Mouse (Mus musculus) hindbrain, embryonic 14.5 days (tissue): ENCODE data around the gene Asap2. TPM values are rescaled to one million over a fixed set of nuclear protein-coding genes. Genes with fewer than 3 reads are reported as not detected.
A peak's percentile ranks its signal among the peaks of the same experiment; 100 is the strongest.

Source experiments
- ATAC-seq: fragments of 200-750 bp; cut with Nextera tagmentation; 2 replicates; pipeline ENCODE4 v1.8.0; 2017; ENCODE audit warnings: moderate number of reproducible peaks, mild to moderate bottlenecking, moderate TSS enrichment, moderate library complexity; ENCODE audit not compliant: low FRiP score
- DNase-seq: peaks from one replicate; pipeline ENCODE4 v3.0.0-alpha.2; 2015; ENCODE audit warnings: low spot score
- H3K27ac ChIP-seq: fragments of 300-500 bp; sonication (generic); 2 replicates; pipeline ENCODE4 v1.5.1; 2014; ENCODE audit warnings: mild to moderate bottlenecking, moderate library complexity
- H3K27me3 ChIP-seq: fragments of 300-500 bp; sonication (generic); 2 replicates; pipeline ENCODE4 v1.6.1; 2014; ENCODE audit warnings: mild to moderate bottlenecking, low read length, mixed read lengths; ENCODE audit not compliant: control insufficient read depth, insufficient read depth
- H3K36me3 ChIP-seq: fragments of 300-500 bp; sonication (generic); replicated peaks from 2 replicates; pipeline ENCODE4 v1.6.1; 2014; ENCODE audit not compliant: control insufficient read depth, insufficient read depth
- H3K4me1 ChIP-seq: fragments of 300-500 bp; sonication (generic); replicated peaks from 2 replicates; pipeline ENCODE4 v1.6.1; 2014; ENCODE audit warnings: antibody characterized with exemption, low read length, mixed read lengths; ENCODE audit not compliant: control insufficient read depth, insufficient read depth
- H3K4me2 ChIP-seq: fragments of 300-500 bp; sonication (generic); replicated peaks from 2 replicates; pipeline ENCODE4 v1.6.1; 2014; ENCODE audit warnings: mild to moderate bottlenecking, moderate library complexity
- H3K4me3 ChIP-seq: fragments of 300-500 bp; sonication (generic); replicated peaks from 2 replicates; pipeline ENCODE4 v1.5.1; 2014; ENCODE audit warnings: mild to moderate bottlenecking, low read length
- H3K9ac ChIP-seq: fragments of 300-500 bp; sonication (generic); 2 replicates; pipeline ENCODE4 v1.6.1; 2014
- H3K9me3 ChIP-seq: fragments of 300-500 bp; sonication (generic); 2 replicates; pipeline ENCODE4 v1.6.1; 2016; ENCODE audit warnings: low read length; ENCODE audit not compliant: control insufficient read depth
- WGBS: fragments of 180-500 bp; shearing (Covaris S2); extraction: QIAGEN DNeasy Blood & Tissue Kit; methylation state at CpG from one replicate; pipeline ENCODE4 v1.1.7; 2014; 5-methylcytosine and 5-hydroxymethylcytosine counted together
- polyA plus RNA-seq: library from polyadenylated mRNA; unstranded; fragments of >200 nt; fragmentation: Nextera tagmentation; extraction: Ambion mirVana; gene quantifications from 2 replicates; pipeline ENCODE4 v1.2.1, GENCODE M21; 2014

The Asap2 gene
- polyA plus RNA-seq, 1 experiment from 2014 or later, result 17.7 TPM

DNA sequence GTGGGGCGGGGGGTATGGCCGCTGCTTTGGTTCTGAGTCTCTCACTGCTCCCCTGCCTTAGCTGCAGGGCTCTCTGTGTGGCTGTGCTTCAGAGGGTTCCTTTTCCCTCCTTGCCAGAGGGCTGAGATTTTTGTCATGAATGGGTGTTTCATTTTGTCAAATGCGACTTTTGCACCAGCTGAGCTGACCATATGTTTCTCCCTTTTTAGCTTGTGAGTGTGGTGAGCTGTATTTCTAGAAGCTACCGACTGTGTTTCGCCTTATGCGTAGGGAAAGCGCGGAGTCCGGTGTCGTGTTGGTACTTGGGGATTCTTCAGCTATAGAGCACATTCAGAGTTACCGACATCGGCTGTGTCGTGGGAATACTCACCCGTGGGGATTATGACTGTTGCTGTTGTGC lies 149.9 kb downstream of the Asap2 start:
- Histone ChIP-seq H3K4me2 (no peak overlapping the region), H3K9me3 (no peaks in the 10 kb centered on the region), H3K4me1 (peaks cover 20% of the 10 kb centered on the region), H3K4me3 (no peak overlapping the region), H3K36me3 (no peaks in the 10 kb centered on the region), H3K9ac (no peak overlapping the region), H3K27me3 (no peaks in the 10 kb centered on the region), H3K27ac (peak overlapping the region; percentile 43; the same call in 1 of the 2 replicates)
- DNase-seq, result no peak
- ATAC-seq, result no peak
- 85% methylated on average over 14 of the region's 14 CpGs for WGBS

- no peak for ATAC-seq
- 90% methylated on average over 6 of the region's 6 CpGs for WGBS
- Histone ChIP-seq H3K9me3 (no peaks in the 10 kb centered on the region), H3K27me3 (no peaks in the 10 kb centered on the region), H3K4me3 (no peak overlapping the region), H3K9ac (no peak overlapping the region), H3K4me2 (no peak overlapping the region), H3K36me3 (no peaks in the 10 kb centered on the region), H3K27ac (no peak overlapping the region), H3K4me1 (peaks cover 20% of the 10 kb centered on the region)
- DNase-seq, result no peak
Measured at GRCm38 (mm10) chr12:21140741-21141308, 150.6 kb downstream of the Asap2 start.

DNA sequence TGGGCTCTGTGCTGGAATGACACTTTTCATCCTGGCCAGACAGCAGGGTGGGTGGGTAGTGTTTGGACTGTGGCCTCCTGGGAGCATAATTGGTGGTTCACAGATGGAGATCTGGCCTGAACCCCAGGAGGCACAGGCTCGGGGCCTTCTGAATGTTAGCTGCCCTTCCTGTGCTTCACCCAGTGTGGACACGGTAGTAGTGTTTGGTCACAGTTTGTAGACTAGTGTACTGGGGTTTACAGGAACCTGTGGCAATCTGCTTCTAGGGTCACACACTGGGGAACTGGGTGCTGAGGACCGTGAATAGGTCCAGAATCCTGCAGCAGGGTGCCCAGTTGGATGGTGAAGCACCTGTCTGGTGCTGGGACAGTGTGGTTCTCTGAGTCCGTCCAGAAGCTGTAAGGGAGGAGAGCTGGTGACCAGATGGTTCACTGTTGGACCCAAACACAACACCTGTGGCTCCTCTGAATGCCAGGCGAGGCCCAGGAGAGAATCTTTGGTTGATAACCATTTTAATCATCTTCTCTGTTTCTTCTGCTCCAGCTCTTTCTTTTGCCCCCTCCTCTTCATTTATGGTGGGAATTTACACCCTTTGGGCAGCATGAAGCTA lies 151.5 kb downstream of the Asap2 start:
- no peaks in the 10 kb centered on the region for H3K9me3 ChIP-seq
- no peak overlapping the region for H3K9ac ChIP-seq
- peaks cover 14% of the 10 kb centered on the region for H3K4me1 ChIP-seq
- 0 out of 2 replicates have a peak, but pooled peaks cover 4% of the 10 kb centered on the region for H3K36me3 ChIP-seq
- DNase-seq, result no peak
- no peak overlapping the region for H3K4me2 ChIP-seq
- H3K27me3 ChIP-seq, result no peaks in the 10 kb centered on the region
- no peak for ATAC-seq
- H3K4me3 ChIP-seq, result no peak overlapping the region
- no peak overlapping the region for H3K27ac ChIP-seq
- WGBS, result 75% methylated on average over 5 of the region's 5 CpGs

GRCm38 (mm10) chr12:21142489-21143254 lies 152.4 kb downstream of the Asap2 start:
- no peaks in the 10 kb centered on the region for H3K27me3 ChIP-seq
- ATAC-seq, result no peak
- 79% methylated on average over 9 of the region's 9 CpGs for WGBS

DNA sequence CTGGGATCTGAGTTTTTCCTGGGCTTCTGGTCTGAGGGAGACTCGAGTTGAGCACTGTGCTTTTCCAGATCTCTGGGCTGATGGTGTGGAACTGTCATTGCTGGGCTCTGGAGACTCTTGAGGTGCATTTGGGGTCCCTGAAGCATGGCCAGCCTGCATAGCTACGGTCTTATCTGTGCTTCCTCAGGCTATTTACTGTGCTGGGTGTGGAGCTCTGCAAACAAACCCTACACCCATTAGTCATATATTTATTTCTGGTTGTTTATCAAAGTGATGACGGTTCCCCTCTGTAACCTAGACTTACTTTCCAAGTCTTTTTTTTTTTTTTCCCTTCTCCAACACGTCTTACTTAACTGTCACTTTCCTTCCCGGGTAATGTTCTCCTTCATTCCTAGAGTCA lies 154.3 kb downstream of the Asap2 start:
- DNase-seq (no peak), ATAC-seq (no peak)
- H3K36me3 ChIP-seq, result 0 out of 2 replicates have a peak, but pooled peaks cover 4% of the 10 kb centered on the region
- H3K27me3 ChIP-seq, result no peaks in the 10 kb centered on the region
- no peak overlapping the region for H3K27ac ChIP-seq
- H3K9me3 ChIP-seq, result no peaks in the 10 kb centered on the region
- 83% methylated on average over 5 of the region's 5 CpGs for WGBS
- no peak overlapping the region for H3K4me2 ChIP-seq
- H3K4me1 ChIP-seq, result peaks cover 8% of the 10 kb centered on the region
- H3K4me3 ChIP-seq, result no peak overlapping the region
- no peak overlapping the region for H3K9ac ChIP-seq

More at GRCm38 (mm10) chr12:21142489-21143254, 152.4 kb downstream of the Asap2 start:
- Histone ChIP-seq H3K9me3 (no peaks in the 10 kb centered on the region), H3K4me2 (no peak overlapping the region), H3K9ac (no peak overlapping the region), H3K36me3 (0 out of 2 replicates have a peak, but pooled peaks cover 4% of the 10 kb centered on the region), H3K4me1 (peaks cover 14% of the 10 kb centered on the region), H3K4me3 (no peak overlapping the region), H3K27ac (no peak overlapping the region)
- DNase-seq, result no peak

DNA sequence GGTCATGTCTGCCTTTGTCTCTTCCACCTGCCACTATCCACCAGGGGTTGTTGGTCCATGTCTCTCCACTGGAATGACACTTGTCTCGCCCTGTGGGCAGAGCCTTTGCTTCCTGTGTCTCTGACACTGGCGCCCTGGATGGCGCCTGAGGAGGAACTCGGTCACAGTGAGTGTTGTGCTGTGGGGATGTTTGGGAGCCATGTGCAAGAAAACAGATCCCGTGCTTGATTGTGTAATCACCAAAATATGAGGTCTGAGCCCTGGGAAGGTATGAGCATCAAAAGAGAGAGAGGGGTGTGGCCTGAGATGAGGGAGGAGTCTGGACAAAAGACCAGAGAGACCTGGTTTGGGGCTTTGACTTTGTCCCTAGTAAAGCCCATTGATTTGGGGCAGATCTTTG lies 154.8 kb downstream of the Asap2 start:
- Histone ChIP-seq H3K9ac (no peak overlapping the region), H3K4me2 (no peak overlapping the region), H3K27ac (no peak overlapping the region), H3K27me3 (no peaks in the 10 kb centered on the region), H3K36me3 (0 out of 2 replicates have a peak, but pooled peaks cover 4% of the 10 kb centered on the region), H3K4me1 (peaks cover 3% of the 10 kb centered on the region), H3K4me3 (no peak overlapping the region), H3K9me3 (no peaks in the 10 kb centered on the region)
- no peak for ATAC-seq
- DNase-seq, result no peak
- 91% methylated on average over 5 of the region's 5 CpGs for whole genome bisulfite sequencing

DNA sequence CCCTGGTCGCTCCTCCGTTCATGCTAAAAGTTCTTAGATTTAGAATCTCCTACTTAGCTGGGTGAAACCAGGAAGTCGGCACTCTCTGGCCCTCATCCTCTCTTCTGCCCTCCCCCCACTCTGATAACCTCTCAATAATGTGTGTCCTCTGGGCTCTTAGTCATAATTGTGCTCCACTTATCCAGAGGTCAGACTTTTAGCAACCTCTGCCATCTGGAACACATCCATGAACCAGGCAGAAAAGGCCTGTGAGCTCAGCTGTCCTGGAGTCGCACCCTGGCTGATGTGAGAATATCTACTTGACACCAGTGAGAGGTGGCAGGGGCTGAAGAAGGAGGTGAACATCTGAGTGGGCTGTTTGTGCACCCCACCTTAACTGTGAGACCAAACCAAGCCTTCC lies 156.6 kb downstream of the Asap2 start:
- Histone ChIP-seq H3K9ac (no peak overlapping the region), H3K4me3 (no peak overlapping the region), H3K4me1 (no peaks in the 10 kb centered on the region), H3K4me2 (no peak overlapping the region), H3K27ac (no peak overlapping the region), H3K9me3 (no peaks in the 10 kb centered on the region), H3K27me3 (no peaks in the 10 kb centered on the region), H3K36me3 (0 out of 2 replicates have a peak, but pooled peaks cover 4% of the 10 kb centered on the region)
- DNase-seq (no peak), ATAC-seq (no peak)
- WGBS, result 84% methylated on average over 4 of the region's 4 CpGs

- Histone ChIP-seq H3K27me3 (no peaks in the 10 kb centered on the region), H3K27ac (no peak overlapping the region), H3K36me3 (no peaks in the 10 kb centered on the region), H3K9me3 (no peaks in the 10 kb centered on the region), H3K9ac (no peak overlapping the region), H3K4me2 (no peak overlapping the region), H3K4me3 (no peak overlapping the region), H3K4me1 (no peaks in the 10 kb centered on the region; the same call in 1 of the 2 replicates)
- no peak for DNase-seq
- 72% methylated on average over 8 of the region's 8 CpGs for WGBS
- ATAC-seq, result no peak
Measured at GRCm38 (mm10) chr12:21153279-21153707, 163.0 kb downstream of the Asap2 start.

- Histone ChIP-seq H3K4me3 (no peak overlapping the region), H3K27ac (no peak overlapping the region; the same call in 1 of the 2 replicates), H3K27me3 (no peaks in the 10 kb centered on the region), H3K9ac (no peak overlapping the region), H3K36me3 (no peaks in the 10 kb centered on the region), H3K9me3 (no peaks in the 10 kb centered on the region), H3K4me2 (no peak overlapping the region), H3K4me1 (peaks cover 6% of the 10 kb centered on the region; the same call in 1 of the 2 replicates)
- WGBS, result 80% methylated on average over 4 of the region's 4 CpGs
- DNase-seq (no peak), ATAC-seq (no peak)
Measured at GRCm38 (mm10) chr12:21155062-21155461, 164.8 kb downstream of the Asap2 start.
